Mouse (Mus musculus) kidney, embryonic 14.5 days (tissue): ENCODE data around the gene Nol10. TPM values are rescaled to one million over a fixed set of nuclear protein-coding genes. Genes with fewer than 3 reads are reported as not detected.
"Not testable (repeated sequence)": the region's sequence is repeated elsewhere in the genome, so short reads cannot be mapped to it uniquely, and the experiment has no call there.

Experiments used
- ATAC-seq: fragments of 200-750 bp; cut with Nextera tagmentation; 2 replicates; pipeline ENCODE4 v1.8.0; 2017; ENCODE audit warnings: moderate number of reproducible peaks, mild to moderate bottlenecking, moderate TSS enrichment, moderate library complexity; ENCODE audit not compliant: low FRiP score, low TSS enrichment
- H3K27ac ChIP-seq: fragments of 300-500 bp; sonication (generic); 2 replicates; pipeline ENCODE4 v1.5.1; 2014; ENCODE audit warnings: low read depth, mild to moderate bottlenecking, low read length, moderate library complexity, mixed read lengths
- H3K27me3 ChIP-seq: fragments of 300-500 bp; sonication (generic); 2 replicates; pipeline ENCODE4 v1.6.1; 2014; ENCODE audit warnings: mild to moderate bottlenecking, low read length; ENCODE audit not compliant: control insufficient read depth, insufficient read depth
- H3K36me3 ChIP-seq: fragments of 300-500 bp; sonication (generic); 2 replicates; pipeline ENCODE4 v1.6.1; 2014; ENCODE audit warnings: low read length, mixed read lengths; ENCODE audit not compliant: control insufficient read depth, insufficient read depth
- H3K4me1 ChIP-seq: fragments of 300-500 bp; sonication (generic); 2 replicates; pipeline ENCODE4 v1.6.1; 2014; ENCODE audit warnings: low read length, mixed read lengths; ENCODE audit not compliant: control insufficient read depth, insufficient read depth
- H3K4me2 ChIP-seq: fragments of 300-500 bp; sonication (generic); replicated peaks from 2 replicates; pipeline ENCODE4 v1.6.1; 2014; ENCODE audit warnings: low read depth, mild to moderate bottlenecking, low read length
- H3K4me3 ChIP-seq: fragments of 300-500 bp; sonication (generic); 2 replicates; pipeline ENCODE4 v1.5.1; 2014; ENCODE audit warnings: mild to moderate bottlenecking, low read length
- H3K9ac ChIP-seq: fragments of 300-500 bp; sonication (generic); 2 replicates; pipeline ENCODE4 v1.6.1; 2014; ENCODE audit warnings: low read depth, mild to moderate bottlenecking, low read length, moderate library complexity
- H3K9me3 ChIP-seq: fragments of 300-500 bp; sonication (generic); 2 replicates; pipeline ENCODE4 v1.6.1; 2016; ENCODE audit warnings: low read length; ENCODE audit not compliant: control insufficient read depth
- WGBS: fragments of 180-500 bp; shearing (Covaris S2); extraction: QIAGEN DNeasy Blood & Tissue Kit; methylation state at CpG from one replicate; pipeline ENCODE4 v1.1.7; 2014; 5-methylcytosine and 5-hydroxymethylcytosine counted together
- polyA plus RNA-seq: library from polyadenylated mRNA; unstranded; fragments of >200 nt; fragmentation: Nextera tagmentation; extraction: Ambion mirVana; gene quantifications from 2 replicates; pipeline ENCODE4 v1.2.1, GENCODE M21; 2014

Gene Nol10
- polyA plus RNA-seq, 1 experiment from 2014 or later: 31.0 TPM

DNA sequence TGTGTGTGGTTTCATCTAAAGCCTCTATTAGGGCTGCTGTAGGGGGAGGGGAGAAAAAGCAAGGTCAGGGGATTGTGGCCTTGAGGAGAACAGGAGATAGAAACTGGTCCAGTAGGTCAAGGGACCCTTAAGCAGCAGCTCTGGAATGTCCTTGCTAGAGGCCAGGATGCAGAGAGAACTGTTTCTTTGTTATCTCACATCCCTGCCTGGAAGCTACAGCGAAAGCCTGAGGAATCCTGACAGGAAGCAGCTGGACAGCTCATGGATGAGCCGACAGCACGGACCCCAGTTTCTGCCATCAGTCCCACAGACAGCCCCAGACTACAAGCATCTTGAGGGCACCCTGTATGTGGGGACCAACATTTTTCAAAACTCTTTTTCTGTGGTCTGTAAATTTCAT is 120.1 kb downstream of the Nol10 start:
- no peak; the same call in 1 of the 2 replicates for ATAC-seq
- WGBS: 24% methylated on average over 3 of the region's 3 CpGs
- no peak overlapping the region for H3K4me3 ChIP-seq
- H3K4me2 ChIP-seq: no peak overlapping the region
- H3K27me3 ChIP-seq: no peaks in the 10 kb centered on the region
- no peaks in the 10 kb centered on the region for H3K36me3 ChIP-seq
- H3K9me3 ChIP-seq: no peaks in the 10 kb centered on the region
- peaks cover 3% of the 10 kb centered on the region; the same call in 1 of the 2 replicates for H3K4me1 ChIP-seq
- no peak overlapping the region for H3K27ac ChIP-seq
- no peak overlapping the region for H3K9ac ChIP-seq

DNA sequence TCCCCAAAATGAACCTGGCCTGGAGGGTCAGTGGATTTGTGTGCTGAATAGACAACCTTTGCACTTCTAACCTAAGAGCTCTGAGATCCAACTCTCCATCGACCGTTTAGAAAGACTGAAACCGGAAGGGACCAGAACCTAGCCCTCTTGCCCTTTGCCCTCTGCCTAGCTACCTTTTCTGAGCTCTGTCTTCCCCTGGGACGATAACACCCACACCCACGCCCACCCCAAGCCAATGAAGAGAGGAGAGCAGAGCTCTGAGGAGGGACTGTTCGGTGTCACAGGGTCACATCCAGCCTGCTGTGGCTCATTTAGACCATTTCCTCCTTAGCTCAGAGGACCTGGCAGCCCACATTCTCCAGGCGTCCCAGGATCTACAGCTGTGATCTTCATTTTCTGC is 121.6 kb downstream of the Nol10 start:
- WGBS: 60% methylated on average over 7 of the region's 7 CpGs
- ATAC-seq: no peak

DNA sequence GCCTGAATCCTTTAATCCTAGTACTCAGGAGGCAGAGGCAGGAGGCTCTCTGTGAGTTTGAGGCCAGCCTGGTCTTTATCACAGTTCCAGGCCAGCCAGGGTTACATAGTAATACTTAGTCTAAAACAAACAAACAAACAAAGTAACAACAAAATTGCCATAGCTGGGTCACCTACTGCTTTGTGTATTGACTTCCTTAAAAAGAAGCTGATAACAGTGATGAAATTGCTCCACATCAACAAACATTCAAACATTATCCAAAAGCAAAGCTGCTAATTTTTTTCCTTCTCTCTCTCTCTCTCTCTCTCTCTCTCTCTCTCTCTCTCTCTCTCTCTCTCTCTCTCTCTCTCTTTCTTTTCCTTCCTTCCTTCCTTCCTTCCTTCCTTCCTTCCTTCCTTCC is 122.3 kb downstream of the Nol10 start:
- H3K4me3 ChIP-seq, H3K27me3 ChIP-seq, H3K36me3 ChIP-seq, H3K9me3 ChIP-seq, H3K9ac ChIP-seq, H3K4me2 ChIP-seq, H3K27ac ChIP-seq, H3K4me1 ChIP-seq, ATAC-seq: not testable (repeated sequence)

More for the DNA sequence above, 121.6 kb downstream of the Nol10 start:
- H3K9ac ChIP-seq: no peak overlapping the region
- no peaks in the 10 kb centered on the region for H3K36me3 ChIP-seq
- H3K27ac ChIP-seq: no peak overlapping the region
- peaks cover 3% of the 10 kb centered on the region; the same call in 1 of the 2 replicates for H3K4me1 ChIP-seq
- H3K27me3 ChIP-seq: no peaks in the 10 kb centered on the region
- H3K4me3 ChIP-seq: no peak overlapping the region
- H3K9me3 ChIP-seq: no peaks in the 10 kb centered on the region
- no peak overlapping the region for H3K4me2 ChIP-seq

DNA sequence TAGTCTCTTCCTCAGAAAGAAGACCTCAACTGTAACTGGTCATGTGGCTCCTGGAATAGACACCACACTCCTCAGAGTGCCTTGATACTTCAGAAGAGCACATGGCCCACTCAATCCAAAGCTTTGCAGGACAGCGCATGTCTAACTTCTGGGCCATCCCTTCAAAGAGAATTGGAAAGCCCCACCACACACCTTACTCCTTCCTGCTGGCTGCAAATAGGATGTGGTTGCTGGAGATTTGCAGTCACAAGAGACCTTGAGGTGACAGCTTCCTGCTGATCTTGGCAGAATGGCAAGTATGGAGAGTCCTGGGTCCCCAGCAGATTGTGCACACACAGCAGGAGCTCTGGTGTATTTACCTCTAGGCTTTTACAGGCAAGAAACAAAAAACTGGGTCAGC is 123.1 kb downstream of the Nol10 start:
- Histone ChIP-seq H3K4me1 (peaks cover 3% of the 10 kb centered on the region; the same call in 1 of the 2 replicates), H3K4me2 (no peak overlapping the region), H3K4me3 (no peak overlapping the region), H3K9ac (no peak overlapping the region), H3K27ac (no peak overlapping the region), H3K36me3 (no peaks in the 10 kb centered on the region), H3K9me3 (no peaks in the 10 kb centered on the region), H3K27me3 (no peaks in the 10 kb centered on the region)
- WGBS: 93% methylated on average over 1 of the region's 1 CpGs
- ATAC-seq: no peak

DNA sequence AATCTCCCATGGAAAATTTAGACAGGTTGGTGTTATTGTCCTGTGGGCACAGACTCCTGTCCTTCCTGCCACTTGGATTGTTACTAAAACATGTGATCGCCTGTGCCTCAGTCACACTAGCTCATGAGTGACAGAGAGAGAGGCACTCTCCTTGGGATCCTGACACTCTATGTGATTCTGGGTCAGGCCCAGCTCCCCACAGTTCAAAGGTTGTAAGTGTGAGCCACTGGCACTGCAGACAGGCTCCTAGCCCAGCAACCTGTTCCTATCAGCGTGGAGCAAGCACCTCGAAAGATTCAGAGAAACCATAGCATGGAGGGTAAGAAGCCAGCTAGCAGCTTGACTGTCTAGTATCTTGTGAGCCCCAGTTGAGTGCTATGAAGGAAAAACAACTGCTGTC is 124.9 kb downstream of the Nol10 start:
- no peak overlapping the region for H3K27ac ChIP-seq
- no peak overlapping the region for H3K9ac ChIP-seq
- H3K4me3 ChIP-seq: no peak overlapping the region
- no peak overlapping the region for H3K4me2 ChIP-seq
- no peak for ATAC-seq
- H3K4me1 ChIP-seq: no peaks in the 10 kb centered on the region
- H3K36me3 ChIP-seq: no peaks in the 10 kb centered on the region
- 97% methylated on average over 3 of the region's 3 CpGs for WGBS
- H3K9me3 ChIP-seq: no peaks in the 10 kb centered on the region
- no peaks in the 10 kb centered on the region for H3K27me3 ChIP-seq

DNA sequence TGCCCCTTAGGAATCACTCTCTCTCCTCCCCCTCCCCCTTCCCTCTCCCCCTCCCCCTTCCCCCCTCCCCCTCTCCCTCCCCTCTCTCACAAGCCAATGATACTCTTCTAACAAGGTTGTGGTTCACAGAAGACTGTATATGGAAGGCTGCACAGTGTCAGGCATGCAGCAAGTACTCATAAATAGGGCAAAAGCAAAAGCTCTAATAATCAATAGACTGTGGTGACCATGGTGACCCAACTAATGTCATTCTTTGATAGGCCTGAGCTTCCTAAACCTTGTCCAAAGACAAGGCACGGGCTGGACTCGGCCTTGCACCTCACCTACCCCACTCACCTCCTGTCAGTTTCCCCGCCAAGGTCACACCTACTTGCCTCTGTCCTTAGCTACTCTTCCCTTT is 125.6 kb downstream of the Nol10 start:
- WGBS: 95% methylated on average over 3 of the region's 3 CpGs
- Histone ChIP-seq H3K4me1 (no peaks in the 10 kb centered on the region), H3K27ac (no peak overlapping the region), H3K4me2 (no peak overlapping the region), H3K27me3 (no peaks in the 10 kb centered on the region), H3K9me3 (no peaks in the 10 kb centered on the region), H3K36me3 (no peaks in the 10 kb centered on the region), H3K9ac (no peak overlapping the region), H3K4me3 (no peak overlapping the region)
- no peak for ATAC-seq

DNA sequence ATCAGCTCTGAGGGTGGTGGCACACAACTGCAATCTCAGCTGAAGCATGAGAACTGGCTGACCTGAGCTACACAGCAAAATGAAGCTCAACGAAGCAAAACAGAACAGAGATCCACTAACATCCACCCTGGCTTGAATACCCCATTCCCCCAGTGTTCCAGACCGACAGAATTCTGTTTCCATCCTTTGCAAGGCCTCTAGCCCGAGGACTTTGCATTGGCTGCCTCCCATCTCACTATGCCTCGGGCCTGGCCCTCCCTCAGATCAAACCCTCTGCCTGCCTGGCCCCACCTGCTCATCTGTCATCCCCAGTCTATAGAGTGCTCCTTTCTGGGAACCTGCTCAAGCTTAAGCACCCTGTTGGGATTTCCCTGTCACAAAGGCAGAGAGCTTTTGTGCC is 126.4 kb downstream of the Nol10 start:
- Histone ChIP-seq H3K27me3 (no peaks in the 10 kb centered on the region), H3K36me3 (no peaks in the 10 kb centered on the region), H3K27ac (no peak overlapping the region), H3K9ac (no peak overlapping the region), H3K4me3 (no peak overlapping the region), H3K9me3 (no peaks in the 10 kb centered on the region), H3K4me2 (no peak overlapping the region), H3K4me1 (no peaks in the 10 kb centered on the region)
- no peak for ATAC-seq
- WGBS: 55% methylated on average over 4 of the region's 4 CpGs

DNA sequence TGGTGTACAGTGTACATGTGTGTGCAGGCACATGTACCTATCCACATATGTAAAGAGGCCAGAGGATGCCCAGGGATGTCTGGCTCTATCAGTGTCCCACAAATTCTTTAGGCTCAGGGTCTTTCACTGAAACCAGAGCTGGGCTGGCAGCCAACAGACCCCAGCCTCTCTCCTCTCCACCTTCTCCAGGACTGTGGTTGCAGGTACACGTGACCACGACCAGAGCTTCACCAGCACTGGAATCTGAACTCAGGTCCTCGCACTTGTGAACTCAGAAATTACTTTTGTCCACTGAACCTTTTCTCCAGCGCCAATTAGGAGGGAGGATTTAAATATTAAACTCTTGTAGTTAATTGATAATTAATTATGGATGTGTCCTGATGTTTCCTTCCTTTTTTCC is 126.9 kb downstream of the Nol10 start:
- no peak for ATAC-seq
- Histone ChIP-seq H3K4me2 (no peak overlapping the region), H3K9me3 (no peaks in the 10 kb centered on the region), H3K4me3 (no peak overlapping the region), H3K4me1 (no peaks in the 10 kb centered on the region), H3K27ac (no peak overlapping the region), H3K36me3 (no peaks in the 10 kb centered on the region), H3K9ac (no peak overlapping the region), H3K27me3 (no peaks in the 10 kb centered on the region)
- 89% methylated on average over 4 of the region's 4 CpGs for WGBS

DNA sequence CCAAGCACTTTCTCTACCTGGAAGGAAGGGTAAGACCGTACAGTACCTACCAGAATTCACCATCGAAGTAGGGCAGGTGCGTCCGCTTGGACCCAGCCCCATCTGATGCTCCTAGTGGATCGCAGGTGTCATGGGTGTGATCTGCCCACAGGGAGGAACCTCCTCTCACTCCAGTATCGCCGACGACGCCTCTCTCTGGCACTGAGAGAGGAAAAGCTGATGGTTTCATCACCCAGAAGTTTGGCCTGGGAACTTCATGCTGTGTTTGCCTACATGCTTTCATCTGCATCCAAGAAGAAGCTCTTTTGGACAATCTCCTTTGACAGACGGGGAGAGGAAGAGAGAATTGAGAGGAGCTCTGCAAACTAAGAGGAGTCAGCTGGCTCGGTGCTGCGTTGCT is 129.9 kb downstream of the Nol10 start:
- WGBS: 89% methylated on average over 12 of the region's 12 CpGs
- Histone ChIP-seq H3K4me1 (no peaks in the 10 kb centered on the region), H3K4me3 (no peak overlapping the region), H3K27ac (no peak overlapping the region), H3K36me3 (no peaks in the 10 kb centered on the region), H3K4me2 (no peak overlapping the region), H3K9ac (no peak overlapping the region), H3K27me3 (no peaks in the 10 kb centered on the region), H3K9me3 (no peaks in the 10 kb centered on the region)
- ATAC-seq: no peak

DNA sequence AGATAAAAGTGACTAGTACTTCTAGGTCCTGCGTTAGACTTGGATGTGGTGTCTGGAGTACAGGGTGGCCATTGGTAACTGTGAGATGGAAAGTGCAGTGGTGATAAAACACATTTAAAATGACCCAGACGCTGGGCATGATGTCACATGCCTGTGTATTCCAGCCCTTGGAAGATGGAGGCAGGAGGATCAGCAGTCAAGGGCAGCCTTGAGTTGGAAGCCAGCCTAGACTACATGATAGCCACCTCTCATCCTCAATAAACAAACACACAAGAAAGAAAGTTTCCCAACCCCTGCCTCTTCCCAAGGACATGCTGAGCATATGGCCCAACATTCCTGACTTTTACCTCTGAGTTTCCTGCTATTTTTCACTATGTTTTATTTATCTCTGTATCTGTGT is 130.6 kb downstream of the Nol10 start:
- Histone ChIP-seq H3K36me3 (no peaks in the 10 kb centered on the region), H3K4me1 (no peaks in the 10 kb centered on the region)
- WGBS: 80% methylated on average over 2 of the region's 2 CpGs

More for the DNA sequence above, 130.6 kb downstream of the Nol10 start:
- Histone ChIP-seq H3K27ac (no peak overlapping the region), H3K27me3 (no peaks in the 10 kb centered on the region), H3K4me3 (no peak overlapping the region), H3K4me2 (no peak overlapping the region), H3K9me3 (no peaks in the 10 kb centered on the region), H3K9ac (no peak overlapping the region)
- no peak for ATAC-seq
